Mouse (Mus musculus): ENCODE data around the gene Hes7.
A peak's percentile ranks its signal among the peaks of the same experiment; 100 is the strongest.

Hes7 gene

GRCm38 (mm10) chr11:69150444-69150843 is 30.2 kb downstream of the Hes7 start:
- peak; percentile 90 to 91 for DNase-seq

GRCm38 (mm10) chr11:69151004-69151403 is 30.8 kb downstream of the Hes7 start:
- no peak for DNase-seq

GRCm38 (mm10) chr11:69153831-69154230 is 33.6 kb downstream of the Hes7 start:
- no peak for DNase-seq

- no peak for DNase-seq
Measured at GRCm38 (mm10) chr11:69155351-69155750, 35.1 kb downstream of the Hes7 start.

- DNase-seq, result peak; percentile 54 to 66
Measured at GRCm38 (mm10) chr11:69156800-69157199, 36.6 kb downstream of the Hes7 start, which contains the start of gene Alox12b. Gene Alox12b, plus strand, starts transcription at chr11:69156989.

- DNase-seq, result peak; percentile 14 to 42
Measured at GRCm38 (mm10) chr11:69169313-69169712, 49.1 kb downstream of the Hes7 start.

- peak; percentile 85 to 88 for DNase-seq
Measured at GRCm38 (mm10) chr11:69171626-69172025, 51.4 kb downstream of the Hes7 start.

GRCm38 (mm10) chr11:69172606-69173005 is 52.4 kb downstream of the Hes7 start:
- no peak for DNase-seq
